Mouse (Mus musculus) bone marrow, adult 2 months (tissue): ENCODE measurements at regions not wholly inside any gene's neighbourhood (a gene's known extent, or its start where the extent isn't known, plus 50 kb on each side); places are given as distances from the start of the nearest gene placed in this dataset.

ENCODE experiments used
- CTCF ChIP-seq: fragments of 200-500 bp; IDR thresholded peaks from 2 replicates; pipeline ENCODE4 v1.5.1; 2011; ENCODE audit warnings: low read length, control low read depth; ENCODE audit not compliant: control insufficient read depth, insufficient read depth
- POLR2A ChIP-seq: fragments of 200-500 bp; IDR thresholded peaks from 2 replicates; pipeline ENCODE4 v1.6.1; 2011; ENCODE audit warnings: low read depth, mild to moderate bottlenecking, control low read depth, low read length, borderline replicate concordance; ENCODE audit not compliant: control insufficient read depth

GRCm38 (mm10) chrX:142516406-142517131, 126.2 kb upstream of the Acsl4 start:
- TF ChIP-seq POLR2A (no peak), CTCF (no peak)
